ENCODE assay signal across 8 mouse cellular contexts in genomic region chr5:135851024-135851423, GRCm38 (mm10). TPM values are rescaled to one million over a fixed set of nuclear protein-coding genes. Genes with fewer than 3 reads are reported as not detected.
DNase-seq lines count a peak whose midpoint lies in the region; ATAC-seq and TF ChIP-seq lines count a peak whose summit lies in the region.

No protein-coding gene starts in this region.

- H3K36me3 ChIP-seq in embryonic facial prominence, embryonic 10.5 days (replicated peaks) = no peaks in the 10 kb centered on the region
- no peaks in the 10 kb centered on the region for H3K36me3 ChIP-seq in intestine, embryonic 16.5 days (ENCODE audit: control insufficient read depth, insufficient read depth, low read length)

- no peak overlapping the region for H3K4me3 ChIP-seq in left cerebral cortex, adult 2 months
- H3K4me3 ChIP-seq in embryonic facial prominence, embryonic 10.5 days = peak overlapping the region; percentile 43; the same call in 1 of the 2 replicates
- no peak overlapping the region for H3K4me3 ChIP-seq in intestine, embryonic 16.5 days (ENCODE audit: low read length)

- TF ChIP-seq CTCF in left cerebral cortex, adult 2 months (IDR thresholded peaks at IDR 0.05) = no peak

- peak; percentile 29 to 40 for DNase-seq in left cerebral cortex, adult 2 months (ENCODE audit: extremely low spot score in 1 of 2, low spot score in 2 of 2)
- no peak for DNase-seq in left cerebral cortex, adult 11 months (ENCODE audit: low spot score)
- DNase-seq in embryonic facial prominence, embryonic 10.5 days (ENCODE audit: low spot score) = peak; percentile 71
- peak; percentile 50 for DNase-seq in retina, postnatal 7 days (ENCODE audit: low read depth, low spot score)
- DNase-seq in ovary, adult 18-20 months (ENCODE audit: low spot score) = no peak
- no peak for DNase-seq in adrenal gland, postnatal 4 days (ENCODE audit: low spot score in 2 of 2)

- under 1% methylated on average over 15 of the region's 15 CpGs for WGBS in embryonic facial prominence, embryonic 10.5 days
- under 1% methylated on average over 15 of the region's 15 CpGs for WGBS in intestine, embryonic 16.5 days

- H3K9ac ChIP-seq in intestine, embryonic 16.5 days (ENCODE audit: low read depth, low read length) = no peak overlapping the region

- peak overlapping the region; percentile 28; the same call in 1 of the 2 replicates for H3K27ac ChIP-seq in left cerebral cortex, adult 2 months
- 0 out of 2 replicates have a peak overlapping the region, but pooled peaks have one; percentile 44 for H3K27ac ChIP-seq in embryonic facial prominence, embryonic 10.5 days (replicated peaks)
- H3K27ac ChIP-seq in intestine, embryonic 16.5 days (ENCODE audit: low read length) = no peak overlapping the region

- peaks cover 32% of the 10 kb centered on the region for H3K4me1 ChIP-seq in embryonic facial prominence, embryonic 10.5 days
- no peaks in the 10 kb centered on the region for H3K4me1 ChIP-seq in intestine, embryonic 16.5 days (ENCODE audit: control insufficient read depth, insufficient read depth, low read length)

- intact Hi-C loops in left cerebral cortex, adult 2 months (cut with DNase I) = loop anchor here (10.0 kb wide), 1 partner anchor 216 kb away; the partner anchor contains the start of gene Rhbdd2

- no peak overlapping the region for H3K4me2 ChIP-seq in intestine, embryonic 16.5 days (ENCODE audit: low read depth, low read length)

- H3K9me3 ChIP-seq in embryonic facial prominence, embryonic 10.5 days = peaks cover 5% of the 10 kb centered on the region; the same call in 1 of the 2 replicates
- no peaks in the 10 kb centered on the region for H3K9me3 ChIP-seq in intestine, embryonic 16.5 days (ENCODE audit: control insufficient read depth, low read length)

- peaks cover 74% of the 10 kb centered on the region for H3K27me3 ChIP-seq in embryonic facial prominence, embryonic 10.5 days (replicated peaks; ENCODE audit: low read depth, poor library complexity, severe bottlenecking)
- peaks cover 49% of the 10 kb centered on the region for H3K27me3 ChIP-seq in intestine, embryonic 16.5 days (replicated peaks; ENCODE audit: control insufficient read depth, insufficient read depth, low read length)

- ATAC-seq in intestine, embryonic 16.5 days = peak; percentile 77
- no peak for ATAC-seq in erythroid progenitor cell, adult 5-6 weeks (replicated peaks; ENCODE audit: low FRiP score, poor library complexity, severe bottlenecking)

RNA-seq across cellular contexts. Expression of gene Hspb1, which starts 36.7 kb away (rescaled TPM):
- total RNA-seq in left cerebral cortex, adult 2 months (2021) = 10 to 100 TPM; 19.2 to 19.3 TPM
- polyA plus RNA-seq in embryonic facial prominence, embryonic 10.5 days (2016; fragmentation: Nextera tagmentation; extraction: Ambion mirVana) = 24.0 and 24.4 TPM in 2 replicates
- 112 and 114 TPM in 2 replicates for polyA plus RNA-seq in intestine, embryonic 16.5 days (2015; fragmentation: Nextera tagmentation; extraction: Ambion mirVana)
- total RNA-seq in erythroid progenitor cell, adult 5-6 weeks (2015; ENCODE audit: low replicate concordance) = not detected in 2 replicates
- total RNA-seq in erythroid progenitor cell, adult 5-6 weeks (2017; ENCODE audit: low replicate concordance) = not detected in 2 replicates
- total RNA-seq in adrenal gland, postnatal 4 days (2021) = 10 to 100 TPM; 49.4 to 56.5 TPM

RNA-seq across cellular contexts. Expression of gene Srrm3, which starts 44.3 kb away (rescaled TPM):
- 100 to 1,000 TPM in 1 of 2 experiments, 10 to 100 TPM in 1; 97.9 to 109 TPM for total RNA-seq in left cerebral cortex, adult 2 months (2021)
- 4.9 and 5.3 TPM in 2 replicates for polyA plus RNA-seq in embryonic facial prominence, embryonic 10.5 days (2016; fragmentation: Nextera tagmentation; extraction: Ambion mirVana)
- polyA plus RNA-seq in intestine, embryonic 16.5 days (2015; fragmentation: Nextera tagmentation; extraction: Ambion mirVana) = 2.6 and 3.1 TPM in 2 replicates
- not detected in 2 replicates for total RNA-seq in erythroid progenitor cell, adult 5-6 weeks (2015; ENCODE audit: low replicate concordance)
- total RNA-seq in erythroid progenitor cell, adult 5-6 weeks (2017; ENCODE audit: low replicate concordance) = not detected in 2 replicates
- 1 to 10 TPM; 7.5 to 7.9 TPM for total RNA-seq in adrenal gland, postnatal 4 days (2021)

Comparison
In these comparisons a context has a peak if more than half of its experiments do, and no peak if none do; other contexts are left out.
1. DNase-seq: peak in left cerebral cortex, adult 2 months (2 of 2), embryonic facial prominence, embryonic 10.5 days (single experiment) and retina, postnatal 7 days (single experiment); none in left cerebral cortex, adult 11 months (single experiment), ovary, adult 18-20 months (single experiment) and adrenal gland, postnatal 4 days (0 of 2).
2. RNA of gene Hspb1, which starts 36.7 kb away (total RNA-seq): 49.4 to 56.5 TPM in adrenal gland, postnatal 4 days and 19.2 to 19.3 TPM in left cerebral cortex, adult 2 months; not detected in erythroid progenitor cell, adult 5-6 weeks; every median in the first group is over 10 times any median in the second.
3. RNA of gene Srrm3, which starts 44.3 kb away (total RNA-seq): 97.9 to 109 TPM in left cerebral cortex, adult 2 months; 7.5 to 7.9 TPM in adrenal gland, postnatal 4 days and not detected in erythroid progenitor cell, adult 5-6 weeks; every median in the first group is over 10 times any median in the second.